Mouse (Mus musculus): ENCODE measurements around the gene Cdkal1.

GRCm38 (mm10) chr13:29716550-29716949 lies 138.9 kb downstream of the Cdkal1 start:
- TF ChIP-seq CTCF (conservative IDR thresholded peaks at IDR 0.05; ENCODE audit: low read length) (no peak), POU5F1 (IDR thresholded peaks at IDR 0.05; ENCODE audit: borderline replicate concordance, low read length) (no peak)

All from E14TG2a.4 (cell line).